9 mouse cellular contexts compared by ENCODE assay signal in the genomic region with DNA sequence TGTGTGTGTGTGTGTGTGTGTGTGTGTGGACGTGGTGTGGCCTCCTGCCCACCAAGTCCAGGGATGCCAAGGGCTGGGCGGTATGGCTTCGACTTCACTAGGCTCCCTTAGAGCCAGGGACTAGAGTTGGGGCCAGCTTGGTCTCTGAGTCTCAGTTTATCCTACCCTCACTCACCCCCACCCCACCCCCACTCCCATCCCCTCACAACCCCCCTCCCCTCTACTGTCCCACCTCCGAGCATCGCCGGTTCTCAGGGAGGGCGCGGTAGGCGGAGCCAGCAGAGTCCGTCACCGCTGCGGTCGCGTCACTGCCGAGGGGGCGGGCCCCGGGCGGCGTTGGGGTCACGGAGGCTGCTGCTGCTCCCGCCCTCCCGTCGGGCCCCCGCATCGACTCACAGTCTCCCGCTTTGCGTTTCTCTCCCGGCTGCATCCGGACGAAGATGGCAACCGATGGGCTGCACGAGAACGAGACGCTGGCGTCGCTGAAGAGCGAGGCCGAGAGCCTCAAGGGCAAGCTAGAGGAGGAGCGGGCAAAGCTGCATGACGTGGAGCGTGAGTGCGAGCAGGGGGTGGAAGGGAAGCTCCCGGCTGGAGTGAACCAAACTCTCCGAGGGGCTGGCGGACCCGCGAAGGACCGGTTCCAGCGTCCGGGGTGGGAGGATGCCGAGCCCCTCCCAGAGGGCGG. TPM values are rescaled to one million over a fixed set of nuclear protein-coding genes. Genes with fewer than 3 reads are reported as not detected.
DNase-seq lines count a peak whose midpoint lies in the region; ATAC-seq and TF ChIP-seq lines count a peak whose summit lies in the region.
"Had no signal": no experiment of that assay in that cellular context is flagged by ENCODE, and none has a peak within 500 bp of the region (broad histone marks: within the 10 kb centered on the region; RNA-seq: fewer than 3 reads in every experiment).

No protein-coding gene starts in this region.

- peaks cover 1% of the 10 kb centered on the region for H3K27me3 ChIP-seq in CH12.LX (replicated peaks)
- no peaks in the 10 kb centered on the region for H3K27me3 ChIP-seq in forebrain, embryonic 14.5 days (replicated peaks; ENCODE audit: control insufficient read depth, insufficient read depth, low read length)
- no peaks in the 10 kb centered on the region for H3K27me3 ChIP-seq in lung, embryonic 14.5 days (ENCODE audit: insufficient read depth, low read length)

- H3K4me2 ChIP-seq in CH12.LX (ENCODE audit: insufficient read depth, low read depth, poor library complexity, severe bottlenecking) = peak overlapping the region; percentile 99
- peak overlapping the region; percentile 94 for H3K4me2 ChIP-seq in forebrain, embryonic 14.5 days (ENCODE audit: low read length)
- H3K4me2 ChIP-seq in lung, embryonic 14.5 days = peak overlapping the region; percentile 88

- under 1% methylated on average over 48 of the region's 52 CpGs for WGBS in forebrain, embryonic 14.5 days
- WGBS in lung, embryonic 14.5 days = 1% methylated on average over 52 of the region's 52 CpGs
- under 1% methylated on average over 52 of the region's 52 CpGs for WGBS in olfactory bulb, adult 2 months

- H3K27ac ChIP-seq in CH12.LX (ENCODE audit: insufficient read depth, low read depth) = no peak overlapping the region; the same call in 1 of the 2 replicates
- peak overlapping the region; percentile 76 for H3K27ac ChIP-seq in forebrain, embryonic 14.5 days (ENCODE audit: low read depth, low read length)
- H3K27ac ChIP-seq in layer of hippocampus, adult 2 months = peak overlapping the region; percentile 94
- H3K27ac ChIP-seq in lung, embryonic 14.5 days (ENCODE audit: low read depth) = peak overlapping the region; percentile 77
- peak overlapping the region; percentile 99 for H3K27ac ChIP-seq in olfactory bulb, adult 2 months (ENCODE audit: insufficient read depth, low read depth, low read length)

- peak; percentile 50; the same call in 1 of the 2 replicates for TF ChIP-seq POLR2A in CH12.LX (IDR thresholded peaks at IDR 0.05; ENCODE audit: low read depth, low read length)
- TF ChIP-seq POLR2A in olfactory bulb, adult 2 months (IDR thresholded peaks at IDR 0.05; ENCODE audit: insufficient read depth, low read depth, low read length) = peak; percentile 70; the same call in 1 of the 2 replicates

- DNase-seq in CH12.LX (ENCODE audit: extremely low read depth) = peak; percentile 52
- DNase-seq in c-Kit-positive CD71-negative TER-119-negative erythroid progenitor cells, embryonic 14.5 days (ENCODE audit: low read depth) = peak; percentile 35
- peak; percentile 76 for DNase-seq in forebrain, embryonic 14.5 days (ENCODE audit: low spot score)
- peak; percentile 86 to 90 for DNase-seq in heart, postnatal 14 days
- DNase-seq in layer of hippocampus, adult 2 months (ENCODE audit: low spot score in 2 of 2) = peak; percentile 86 to 88
- DNase-seq in lung, embryonic 14.5 days = peak; percentile 84
- peak; percentile 81 for DNase-seq in thymus, postnatal 0 days (ENCODE audit: low spot score)

- no peak for TF ChIP-seq CTCF in CH12.LX (conservative IDR thresholded peaks at IDR 0.05 in 1 of 2, IDR thresholded peaks at IDR 0.05 in 1 of 2; ENCODE audit: low read depth in 2 of 2, low read length in 2 of 2)
- TF ChIP-seq CTCF in layer of hippocampus, adult 2 months (conservative IDR thresholded peaks at IDR 0.05) = peak; percentile 36
- TF ChIP-seq CTCF in lung, embryonic 14.5 days (IDR thresholded peaks at IDR 0.05; ENCODE audit: low read depth) = 0 out of 2 replicates have a peak, but pooled peaks have one; percentile 24
- peak; percentile 7; the same call in 1 of the 2 replicates for TF ChIP-seq CTCF in olfactory bulb, adult 2 months (IDR thresholded peaks at IDR 0.05; ENCODE audit: insufficient read depth, low read depth, low read length)

- no peaks in the 10 kb centered on the region for H3K79me2 ChIP-seq in CH12.LX (replicated peaks; ENCODE audit: control insufficient read depth, extremely low read depth, insufficient read depth, poor library complexity, severe bottlenecking)

- intact Hi-C loops in heart, postnatal 14 days (cut with DNase I) = no loop called here

- peaks cover 0 to 2% of the 10 kb centered on the region in 2 experiments for H3K36me3 ChIP-seq in CH12.LX (replicated peaks in 1 of 2; ENCODE audit: control insufficient read depth in 1 of 2, insufficient read depth in 1 of 2, low read length in 1 of 2)
- H3K36me3 ChIP-seq in forebrain, embryonic 14.5 days (ENCODE audit: control insufficient read depth, insufficient read depth, low read length) = no peaks in the 10 kb centered on the region
- no peaks in the 10 kb centered on the region for H3K36me3 ChIP-seq in lung, embryonic 14.5 days (ENCODE audit: insufficient read depth)

- dilution Hi-C loops in CH12.LX (cut with MboI; ENCODE audit: extremely low pct_ligation_motif_present, extremely low pct_unique_long_range_greater_than_20kb, low sequenced_read_pairs) = no loop called here

- peak; percentile 90 for ATAC-seq in forebrain, embryonic 14.5 days
- peak; percentile 89 for ATAC-seq in lung, embryonic 14.5 days (ENCODE audit: insufficient read depth)

- peak overlapping the region; percentile 67 to 98 (median 71) for H3K4me3 ChIP-seq in CH12.LX (replicated peaks in 1 of 3; ENCODE audit: low read depth in 2 of 3, low read length in 2 of 3, poor library complexity in 1 of 3)
- H3K4me3 ChIP-seq in forebrain, embryonic 14.5 days (ENCODE audit: low read depth, low read length) = peak overlapping the region; percentile 73
- H3K4me3 ChIP-seq in layer of hippocampus, adult 2 months = peak overlapping the region; percentile 93
- H3K4me3 ChIP-seq in lung, embryonic 14.5 days (ENCODE audit: low read depth, low read length) = peak overlapping the region; percentile 65
- peak overlapping the region; percentile 90 for H3K4me3 ChIP-seq in olfactory bulb, adult 2 months (ENCODE audit: insufficient read depth, low read depth, low read length)

- H3K9me3 ChIP-seq in CH12.LX (replicated peaks; ENCODE audit: low read length) = no peaks in the 10 kb centered on the region
- H3K9me3 ChIP-seq in forebrain, embryonic 14.5 days (replicated peaks; ENCODE audit: control insufficient read depth, low read length) = no peaks in the 10 kb centered on the region
- H3K9me3 ChIP-seq in lung, embryonic 14.5 days (ENCODE audit: low read depth, low read length) = no peaks in the 10 kb centered on the region

- no peak for TF ChIP-seq RAD21 in CH12.LX (IDR thresholded peaks at IDR 0.05; ENCODE audit: low read depth, low read length)

- peaks cover 3 to 10% of the 10 kb centered on the region in 2 experiments; a peak in 3 of 4 replicates for H3K4me1 ChIP-seq in CH12.LX (ENCODE audit: control insufficient read depth in 1 of 2, insufficient read depth in 2 of 2)
- peaks cover 10% of the 10 kb centered on the region for H3K4me1 ChIP-seq in forebrain, embryonic 14.5 days (ENCODE audit: control insufficient read depth, insufficient read depth, low read length)
- no peaks in the 10 kb centered on the region for H3K4me1 ChIP-seq in lung, embryonic 14.5 days (ENCODE audit: insufficient read depth)
- H3K4me1 ChIP-seq in olfactory bulb, adult 2 months (ENCODE audit: control insufficient read depth, insufficient read depth, low read length) = peaks cover 25% of the 10 kb centered on the region

- in situ Hi-C loops in CH12.LX (cut with MboI; ENCODE audit: low pct_ligation_motif_present, low pct_unique_long_range_greater_than_20kb, low sequenced_read_pairs) = loop anchor here (10.0 kb wide), 1 partner anchor 121 kb away; no protein-coding TSS in a partner anchor

- H3K9ac ChIP-seq in CH12.LX (ENCODE audit: insufficient read depth, low read depth) = peak overlapping the region; percentile 54
- H3K9ac ChIP-seq in forebrain, embryonic 14.5 days (ENCODE audit: low read length) = peak overlapping the region; percentile 79
- H3K9ac ChIP-seq in lung, embryonic 14.5 days = peak overlapping the region; percentile 64

- no peak for TF ChIP-seq EP300 in CH12.LX (IDR thresholded peaks at IDR 0.05; ENCODE audit: low read length)

TF ChIP-seq in CH12.LX, 34 proteins besides CTCF, POLR2A, EP300 and RAD21:
- 0 out of 2 replicates have a peak, but pooled peaks have one; percentile 37 for TF ChIP-seq MXI1 (IDR thresholded peaks at IDR 0.05; ENCODE audit: low read depth, low read length)
- no peak for TF ChIP-seq GABPA (IDR thresholded peaks at IDR 0.05; ENCODE audit: insufficient replicate concordance, low read depth, low read length)
- TF ChIP-seq MAZ (IDR thresholded peaks at IDR 0.05; ENCODE audit: low read depth, low read length) = 0 out of 2 replicates have a peak, but pooled peaks have one; percentile 12

RNA-seq across cellular contexts. Expression of gene Gnb5, which starts 7.9 kb away (rescaled TPM):
- 4.4 and 6.5 TPM in 2 replicates for total RNA-seq in CH12.LX (2012; rRNA removed)
- 2.9 and 4.7 TPM in 2 replicates for total RNA-seq in CH12.LX (2014; rRNA removed)
- polyA plus RNA-seq in CH12.LX (2012; ENCODE audit: insufficient read length, low read depth) = 2.7 and 3.1 TPM in 2 replicates
- 53.2 and 57.5 TPM in 2 replicates for polyA plus RNA-seq in forebrain, embryonic 14.5 days (2014; fragmentation: Nextera tagmentation; extraction: Ambion mirVana)
- total RNA-seq in heart, postnatal 14 days (2021) = 10 to 100 TPM; 28.0 to 29.9 TPM
- total RNA-seq in layer of hippocampus, adult 2 months (2021) = 100 to 1,000 TPM; 125 to 127 TPM
- 17.9 and 18.2 TPM in 2 replicates for polyA plus RNA-seq in lung, embryonic 14.5 days (2014; fragmentation: Nextera tagmentation; extraction: Ambion mirVana)
- polyA plus RNA-seq in olfactory bulb, adult 2 months (2012; ENCODE audit: insufficient read depth, insufficient read length, low replicate concordance, missing spikeins) = not detected in 2 replicates
- polyA plus RNA-seq in thymus, postnatal 0 days (2015; fragmentation: Nextera tagmentation; extraction: Ambion mirVana) = 4.4 and 4.5 TPM in 2 replicates

RNA-seq across cellular contexts. Expression of gene Bcl2l10, which starts 33.6 kb away (rescaled TPM):
- total RNA-seq in CH12.LX (2012; rRNA removed) (not detected in 2 replicates), CH12.LX (2014; rRNA removed) (not detected in 2 replicates)
- not detected in 2 replicates for polyA plus RNA-seq in CH12.LX (2012; ENCODE audit: insufficient read length, low read depth)
- polyA plus RNA-seq in forebrain, embryonic 14.5 days (2014; fragmentation: Nextera tagmentation; extraction: Ambion mirVana) = not detected in 2 replicates
- total RNA-seq in heart, postnatal 14 days (2021) = not detected
- not detected for total RNA-seq in layer of hippocampus, adult 2 months (2021)
- not detected in 2 replicates for polyA plus RNA-seq in lung, embryonic 14.5 days (2014; fragmentation: Nextera tagmentation; extraction: Ambion mirVana)
- polyA plus RNA-seq in olfactory bulb, adult 2 months (2012; ENCODE audit: insufficient read depth, insufficient read length, low replicate concordance, missing spikeins) = not detected in 2 replicates
- not detected in 2 replicates for polyA plus RNA-seq in thymus, postnatal 0 days (2015; fragmentation: Nextera tagmentation; extraction: Ambion mirVana)
- polyA plus RNA-seq: large intestine, adult 2 months had no signal

Comparison
In these comparisons a context has a peak if more than half of its experiments do, and no peak if none do; other contexts are left out.
1. DNase-seq: peak in every context shown above with its lines; median percentile 88 in heart, postnatal 14 days; 87 in layer of hippocampus, adult 2 months; 84 in lung, embryonic 14.5 days; 81 in thymus, postnatal 0 days; 76 in forebrain, embryonic 14.5 days; 52 in CH12.LX; 35 in c-Kit-positive CD71-negative TER-119-negative erythroid progenitor cells, embryonic 14.5 days.
2. CTCF ChIP-seq: peak in layer of hippocampus, adult 2 months (single experiment), lung, embryonic 14.5 days (single experiment) and olfactory bulb, adult 2 months (single experiment); none in CH12.LX (0 of 2).
3. Peak in every context shown above with its lines, with median percentiles within 50 percentile points of each other: H3K4me2 ChIP-seq, H3K4me3 ChIP-seq and H3K9ac ChIP-seq.